Mouse (Mus musculus): ENCODE data around the gene Dusp22.
A peak's percentile ranks its signal among the peaks of the same experiment; 100 is the strongest.

Gene Dusp22

DNA sequence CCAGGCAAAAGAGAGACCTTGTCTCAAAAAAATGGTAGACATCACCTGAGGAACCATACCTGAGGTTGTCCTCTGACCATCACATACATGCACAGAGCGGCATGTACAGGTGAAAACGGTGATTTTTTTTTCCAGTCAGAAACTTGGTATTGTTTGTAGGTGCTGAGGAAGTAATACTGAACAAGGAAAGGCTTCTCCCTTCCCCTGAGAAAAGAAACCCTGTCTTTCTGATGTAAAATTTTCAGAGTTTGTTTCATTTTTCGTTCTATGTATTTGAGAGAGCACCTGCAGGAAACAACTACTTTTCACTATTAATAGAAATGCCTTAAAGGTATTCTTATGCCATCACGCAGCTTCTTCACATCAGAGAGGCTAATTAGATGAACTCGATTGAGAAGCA is 19.0 kb downstream of the Dusp22 start:
- DNase-seq = no peak

DNA sequence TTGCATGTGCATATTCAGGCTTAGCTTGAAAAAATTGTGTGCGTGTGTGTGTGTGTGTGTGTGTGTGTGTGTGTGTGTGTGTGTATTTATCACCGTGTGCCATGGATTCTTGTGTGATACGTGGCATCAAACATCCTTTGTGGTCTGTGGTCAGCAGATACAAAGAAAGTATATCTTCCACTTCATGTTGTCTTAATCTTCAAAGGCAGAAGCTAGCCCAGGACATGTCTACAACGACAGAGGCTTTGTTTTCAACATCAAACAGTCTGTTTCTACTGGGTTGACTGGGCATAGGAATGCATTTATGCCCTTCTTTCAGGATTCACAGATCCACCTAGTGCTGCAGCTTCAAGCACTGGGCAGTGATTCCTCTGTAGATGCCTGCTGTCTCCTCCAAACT is 22.1 kb downstream of the Dusp22 start:
- DNase-seq = no peak

DNA sequence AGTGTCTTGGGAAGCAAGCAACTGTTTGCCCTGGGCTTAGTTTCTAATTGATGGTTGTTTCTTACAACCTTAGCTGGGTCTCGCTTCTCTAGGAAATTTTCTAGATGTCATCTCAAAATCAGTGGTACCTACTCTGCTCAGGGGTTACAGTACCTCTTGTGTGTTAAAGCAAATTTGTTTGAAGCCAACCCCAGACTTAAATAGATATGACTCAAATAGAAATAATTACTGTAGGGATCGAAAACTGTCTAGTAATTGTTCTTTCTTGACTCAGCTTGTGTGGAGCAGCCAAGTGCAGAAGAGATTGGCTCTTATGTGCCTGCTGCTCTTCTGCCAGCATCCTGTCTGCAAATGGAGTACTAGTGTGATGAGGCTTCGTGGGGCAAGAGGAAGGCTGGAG is 22.5 kb downstream of the Dusp22 start:
- no peak for DNase-seq

DNA sequence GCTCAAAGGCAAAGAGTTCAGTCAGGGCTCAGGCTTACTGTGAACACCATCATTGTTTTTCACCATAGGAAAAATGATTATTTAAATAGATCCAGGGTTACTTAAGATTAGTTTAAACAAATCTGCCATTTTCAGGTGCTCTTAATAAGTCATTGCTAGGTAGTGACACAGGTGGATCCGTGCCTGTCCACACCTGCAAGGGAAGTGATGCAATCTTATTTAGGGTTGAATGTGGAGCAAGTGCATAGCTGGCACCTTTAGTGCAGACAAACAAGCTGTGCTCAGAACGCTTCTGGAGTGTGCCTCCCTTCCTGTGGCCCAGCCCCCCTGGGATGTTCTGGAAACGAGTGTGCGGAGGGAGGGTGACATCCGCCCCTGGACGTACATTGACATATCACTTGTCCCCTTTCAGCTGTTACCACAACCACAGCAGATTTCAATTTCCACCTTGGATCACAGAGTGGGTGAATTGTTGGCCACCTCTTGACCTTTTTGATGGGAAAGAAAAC is 24.9 kb downstream of the Dusp22 start:
- DNase-seq = no peak

DNA sequence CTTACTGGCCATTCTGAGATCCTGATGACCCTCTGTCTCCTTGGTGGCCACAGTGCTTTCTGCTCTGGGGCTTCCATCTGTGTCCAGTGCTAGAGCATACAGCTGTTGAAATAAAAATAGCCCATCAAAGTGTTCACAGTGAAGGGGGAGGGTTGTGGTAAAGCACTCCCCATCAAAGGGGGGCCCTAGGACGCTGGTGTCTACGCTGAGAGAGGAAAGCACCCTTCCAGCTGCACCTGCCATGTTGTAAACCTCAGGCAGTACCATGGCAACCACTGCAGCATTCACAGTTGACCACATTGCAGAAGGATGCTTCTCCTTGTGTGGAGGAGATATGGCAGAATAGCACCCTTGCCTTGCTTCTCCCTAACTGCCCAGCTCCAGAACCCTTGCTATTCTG is 26.2 kb downstream of the Dusp22 start:
- DNase-seq = no peak

DNA sequence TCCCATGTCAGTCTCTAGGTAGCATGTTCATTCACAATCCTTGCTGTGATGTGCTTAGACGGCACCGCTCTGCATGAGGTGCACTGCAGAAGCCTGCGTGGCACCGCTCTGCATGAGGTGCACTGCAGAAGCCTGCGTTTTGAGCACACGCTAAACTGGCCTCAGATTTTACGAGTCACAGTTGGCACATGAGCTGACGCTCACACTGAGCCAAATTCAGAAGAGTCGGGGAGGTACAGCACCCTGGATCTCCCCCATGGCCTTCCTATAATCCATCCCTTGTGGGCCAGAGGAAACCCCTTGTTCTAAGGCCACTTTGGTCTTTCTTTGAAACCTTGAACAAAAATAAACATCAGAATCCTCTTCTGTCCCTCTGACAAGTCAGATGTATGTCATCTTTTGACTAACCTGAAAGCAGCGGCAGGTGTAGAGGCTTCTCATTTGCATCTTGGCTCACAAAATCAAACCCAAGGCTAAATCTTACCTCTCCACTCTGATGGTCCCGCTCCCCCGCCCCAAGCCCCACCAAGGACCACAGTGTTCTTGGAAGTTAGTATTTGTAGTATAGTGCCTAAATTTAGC is 28.3 kb downstream of the Dusp22 start:
- no peak for DNase-seq

DNA sequence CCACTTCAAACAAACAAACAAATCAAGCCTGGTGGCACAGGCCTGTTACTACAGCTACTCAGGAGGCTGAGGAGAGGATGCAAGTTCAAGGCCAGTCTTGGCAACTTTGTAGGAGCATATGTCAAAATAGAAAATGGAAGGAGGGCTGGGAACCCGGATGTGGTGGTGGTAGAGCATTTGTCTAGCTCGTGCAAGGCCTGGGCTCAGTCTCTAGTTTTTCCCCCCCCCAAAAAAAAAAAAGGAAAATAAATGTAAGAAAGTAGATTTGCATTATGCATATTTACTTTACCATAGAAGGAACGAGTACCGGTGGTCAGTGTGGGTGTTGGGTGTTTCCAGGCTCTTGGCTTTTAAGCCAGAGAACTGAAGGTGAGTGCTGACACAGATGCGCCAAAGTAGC is 29.7 kb downstream of the Dusp22 start:
- DNase-seq = no peak

DNA sequence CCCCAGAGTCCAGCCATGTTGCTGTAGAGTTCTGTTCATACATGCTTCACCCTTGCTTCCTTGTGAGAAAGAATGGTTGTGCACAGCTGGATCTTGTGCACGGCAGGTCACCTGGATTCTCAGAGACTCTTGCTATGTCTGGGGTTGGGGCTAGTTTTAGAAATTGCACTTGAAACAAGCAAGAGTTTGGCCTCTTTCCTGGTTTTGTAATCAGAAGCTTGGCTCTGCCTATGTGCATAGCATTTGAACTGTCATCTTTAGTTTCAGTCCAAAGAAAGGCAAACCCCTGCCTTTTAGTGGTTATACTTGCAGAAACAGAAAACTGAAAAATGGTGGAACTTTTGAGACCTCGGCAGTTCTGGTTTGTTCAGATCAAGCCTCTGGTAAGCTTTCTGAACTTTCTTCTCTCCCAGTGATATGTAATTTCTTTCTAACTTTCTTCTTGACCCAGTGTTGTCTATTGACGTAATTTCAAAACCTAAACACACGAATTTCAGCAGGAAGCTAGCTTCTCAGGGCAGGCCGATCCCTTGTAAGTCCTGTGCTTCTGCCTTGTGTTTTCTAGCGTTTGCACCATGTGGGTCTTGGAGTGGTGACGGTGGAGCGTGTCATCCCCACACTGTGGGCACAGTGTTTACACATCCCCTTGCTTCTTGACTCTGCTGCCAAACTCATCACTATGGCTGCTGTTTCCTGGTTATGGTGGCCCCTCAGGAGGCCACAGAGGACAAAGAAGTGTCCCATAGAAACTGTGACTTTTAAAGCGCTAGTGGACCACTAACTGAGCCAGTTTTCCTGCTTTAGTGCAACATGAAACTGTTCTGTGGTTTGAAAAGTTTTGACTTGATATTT is 31.9 kb downstream of the Dusp22 start:
- no peak for DNase-seq

DNA sequence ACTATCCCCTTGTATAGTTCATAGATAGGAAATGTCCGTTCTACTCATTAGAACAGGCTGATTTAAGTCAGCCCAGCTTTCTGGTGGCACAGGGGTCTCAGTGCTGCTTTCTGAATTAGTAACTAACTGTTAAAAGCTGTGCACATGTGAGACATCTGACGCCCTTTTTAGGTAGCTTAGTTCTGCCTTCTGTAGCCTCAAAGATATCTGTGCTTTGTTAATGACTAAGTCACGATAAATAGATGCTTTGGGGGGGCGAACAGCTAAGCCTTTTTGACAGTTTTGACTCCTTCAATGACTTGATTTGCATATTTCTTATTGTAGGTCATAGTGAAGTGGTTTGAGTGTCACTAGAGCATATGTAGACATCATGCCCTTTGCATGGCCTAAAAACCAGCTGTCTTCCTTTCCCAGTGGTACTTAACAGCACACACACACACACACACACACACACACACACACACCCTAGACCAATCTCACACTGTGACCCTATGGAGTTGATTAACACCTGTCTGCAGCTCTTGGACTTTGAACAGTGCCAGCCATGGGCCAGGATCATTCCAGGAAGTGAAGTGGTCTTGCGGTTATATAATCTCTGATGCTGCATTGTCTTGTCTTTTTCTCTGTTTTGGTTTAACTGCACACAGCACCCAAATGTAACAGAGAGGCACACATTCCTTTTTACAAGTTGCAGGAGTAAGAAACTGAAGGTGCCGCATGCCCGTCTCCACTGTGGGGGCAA is 33.0 kb downstream of the Dusp22 start:
- peak; percentile 4 for DNase-seq

DNA sequence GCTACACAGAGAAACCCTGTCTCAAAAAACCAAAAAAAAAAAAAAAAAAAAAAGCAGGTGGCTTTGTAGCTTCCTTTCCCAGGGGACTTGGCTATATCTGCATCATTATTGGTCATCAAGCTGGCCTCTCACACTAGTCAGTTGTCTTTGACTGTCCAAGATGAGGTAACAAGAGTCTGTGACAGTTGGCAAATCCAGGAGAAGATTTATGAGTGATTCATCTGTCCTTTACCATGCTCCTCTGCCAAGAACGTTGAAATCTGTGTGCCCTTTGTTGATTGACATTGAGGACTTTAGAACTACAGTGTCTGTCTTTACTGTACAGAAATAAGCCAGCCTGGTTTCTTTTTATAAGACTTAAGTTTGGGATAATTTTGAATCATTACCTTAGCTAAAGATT is 35.4 kb downstream of the Dusp22 start:
- no peak for DNase-seq

DNA sequence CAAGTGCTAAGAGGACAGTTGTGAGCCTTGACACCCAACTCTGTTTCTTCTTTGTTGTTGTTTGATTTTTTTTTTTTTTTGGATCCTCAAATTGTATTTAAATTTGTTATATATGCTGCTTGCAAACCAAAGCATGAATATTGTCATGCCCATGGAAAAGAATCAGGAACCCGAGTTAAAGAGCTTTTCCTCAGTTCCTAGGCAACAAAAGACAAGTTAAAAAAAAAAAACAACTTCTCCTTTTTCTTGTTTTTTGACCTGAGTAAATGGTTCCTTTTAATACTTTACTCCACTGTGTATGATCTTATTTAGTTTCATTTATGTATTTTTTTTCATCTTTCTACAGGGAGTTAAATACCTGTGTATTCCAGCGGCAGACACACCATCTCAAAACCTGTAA is 36.1 kb downstream of the Dusp22 start:
- DNase-seq = no peak

DNA sequence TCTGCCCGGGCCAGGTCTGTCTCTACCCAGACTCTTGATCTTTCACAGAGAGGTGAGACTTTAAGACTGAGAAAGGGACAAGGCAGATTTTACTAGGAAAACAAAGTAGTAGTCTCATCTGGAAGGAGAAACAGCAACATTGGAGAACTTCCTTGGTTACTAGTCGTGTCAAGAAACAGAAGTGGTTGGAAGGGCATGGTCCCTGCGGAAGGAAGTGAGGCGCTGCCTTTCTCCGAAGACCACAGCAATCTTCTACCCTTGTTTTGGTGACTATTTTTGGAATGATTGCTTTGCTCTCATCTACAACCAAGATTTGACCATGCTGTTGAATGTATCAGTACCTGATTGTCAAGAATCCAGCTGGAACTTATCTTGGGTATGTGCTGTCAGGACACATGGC is 38.1 kb downstream of the Dusp22 start:
- no peak for DNase-seq

DNA sequence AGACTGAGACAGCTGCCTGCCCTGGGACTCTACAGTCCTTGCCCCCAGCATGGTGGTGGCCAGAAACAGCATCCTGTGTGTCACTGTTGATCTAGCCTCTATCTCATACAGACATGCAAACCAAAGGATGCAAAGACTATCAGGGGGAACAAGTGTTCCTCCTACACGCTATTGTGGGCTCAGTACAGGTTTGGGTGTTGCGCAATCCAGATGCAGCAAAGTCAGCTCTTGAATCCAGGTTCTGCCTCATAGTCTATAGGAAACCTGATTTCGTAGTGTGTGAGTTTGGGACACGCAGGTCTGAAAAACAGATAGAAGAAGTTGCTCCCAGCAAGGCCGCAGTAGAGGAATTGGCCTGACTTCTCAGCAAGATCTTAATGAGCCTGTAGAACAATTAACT is 42.9 kb downstream of the Dusp22 start:
- no peak for DNase-seq

DNA sequence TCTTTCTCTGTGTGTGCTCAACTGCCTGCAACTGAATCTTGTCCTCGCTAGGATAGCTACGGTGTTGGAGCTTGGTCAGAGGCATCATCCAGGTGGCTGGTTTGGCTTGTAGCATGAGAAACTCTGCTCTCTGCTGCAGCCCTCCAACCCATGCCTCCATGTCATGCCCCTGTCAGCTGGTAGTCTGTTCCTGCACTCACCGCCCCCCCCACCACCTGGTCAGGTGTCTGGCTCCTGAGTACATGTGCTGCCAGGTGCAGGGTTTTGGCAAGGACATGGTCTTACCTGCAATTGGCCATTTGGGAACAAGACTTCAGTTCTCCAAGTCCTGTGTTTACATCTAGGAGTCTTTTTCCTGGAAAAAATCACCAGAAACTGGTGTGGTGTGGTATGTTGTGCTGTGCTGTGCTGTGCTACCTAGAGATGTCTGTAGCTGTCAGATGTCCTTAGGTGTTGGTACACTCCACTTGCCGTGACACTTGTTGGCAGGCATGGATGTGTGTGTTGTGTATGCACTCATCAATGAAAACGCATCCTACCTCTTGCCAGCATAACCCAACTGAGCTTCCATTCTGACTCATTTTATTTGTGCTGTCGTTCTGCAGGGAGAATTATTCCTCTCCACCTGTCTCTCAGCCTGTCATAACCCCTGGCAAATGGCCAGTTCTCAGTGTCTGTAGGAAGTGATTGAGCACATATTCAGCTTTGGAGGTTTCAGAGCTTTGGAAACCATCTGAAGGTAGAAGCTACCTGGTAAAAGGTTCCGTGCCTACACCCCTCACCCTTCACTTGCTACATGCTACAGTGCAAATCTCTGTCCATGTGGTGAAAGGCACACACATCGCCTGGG is 44.7 kb downstream of the Dusp22 start:
- DNase-seq = no peak

DNA sequence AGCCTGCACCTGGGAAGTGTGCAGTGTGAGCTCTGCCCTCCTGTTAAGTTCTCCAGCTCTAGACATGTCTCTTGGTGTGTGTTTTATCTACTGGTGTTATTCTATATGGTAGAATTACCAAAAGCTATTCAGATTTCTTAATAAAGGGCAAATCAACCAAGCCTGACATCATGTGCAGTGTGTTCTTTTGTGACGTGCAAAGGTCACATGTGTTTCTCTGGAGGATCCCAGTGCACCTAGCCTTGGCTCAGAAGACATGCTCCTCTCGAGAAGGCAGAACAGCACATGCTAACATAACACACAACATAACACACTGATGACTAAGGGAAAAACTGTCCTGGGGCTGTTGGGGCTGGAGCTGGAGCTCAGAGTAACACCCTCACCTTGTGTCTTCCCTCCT is 51.3 kb downstream of the Dusp22 start:
- no peak for DNase-seq

DNA sequence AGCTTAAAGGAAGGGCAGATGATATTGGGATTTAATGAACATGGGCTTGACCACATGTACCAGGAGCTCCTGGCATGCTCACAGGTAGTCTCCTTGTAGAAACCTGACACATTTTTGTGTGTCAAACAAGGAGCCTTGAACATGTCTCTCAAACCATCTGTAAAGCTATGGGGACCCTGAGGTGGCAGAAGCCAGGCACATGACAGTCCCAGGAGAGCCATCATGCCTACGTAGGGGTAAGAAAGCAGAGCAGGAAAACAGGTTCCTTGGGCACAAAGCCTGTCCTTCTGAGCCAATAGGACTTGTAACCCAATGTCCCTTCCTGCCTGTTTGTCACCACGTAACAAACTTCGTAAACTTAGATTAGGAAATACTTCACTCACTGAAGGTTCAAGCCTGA is 51.9 kb downstream of the Dusp22 start:
- DNase-seq = no peak

DNA sequence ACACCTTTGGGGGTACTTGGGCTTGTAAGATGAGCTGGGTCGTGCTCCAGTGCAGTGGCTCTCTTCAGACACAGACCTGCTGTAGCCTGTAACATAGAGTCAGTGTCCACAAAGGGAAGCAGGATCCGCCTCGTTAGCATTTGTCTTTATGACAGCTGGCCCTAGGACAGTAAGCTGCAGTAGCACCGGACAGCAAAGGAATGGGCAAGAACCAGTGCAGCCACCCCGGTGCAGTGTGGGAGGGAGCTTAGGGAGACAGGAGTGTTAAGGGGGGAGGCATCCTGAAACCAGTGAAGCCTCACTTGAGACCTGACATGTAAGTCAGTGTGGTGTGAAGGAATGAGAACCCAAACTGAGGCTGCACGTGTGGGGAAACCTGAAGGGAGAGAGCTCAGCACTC is 52.5 kb downstream of the Dusp22 start:
- DNase-seq = no peak

DNA sequence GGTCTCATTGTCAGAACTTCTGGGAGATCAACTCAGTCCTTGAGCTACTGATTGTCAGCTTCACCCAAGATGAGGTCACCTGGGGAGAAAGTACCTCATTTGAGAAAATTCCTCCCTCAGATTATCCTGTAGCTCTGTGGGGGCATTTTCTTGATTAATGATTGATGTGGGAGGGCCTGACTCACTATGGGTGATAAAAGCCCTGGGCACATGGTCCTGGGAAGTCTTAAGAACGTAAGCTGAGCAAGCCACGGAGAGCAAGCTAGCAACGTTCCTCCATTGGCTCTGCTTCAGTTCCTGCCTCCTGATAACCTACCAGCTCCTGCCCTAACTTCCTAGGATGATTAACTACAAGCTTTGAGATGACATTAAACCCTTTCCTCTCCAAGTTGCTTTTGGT is 53.8 kb downstream of the Dusp22 start:
- no peak for DNase-seq

DNA sequence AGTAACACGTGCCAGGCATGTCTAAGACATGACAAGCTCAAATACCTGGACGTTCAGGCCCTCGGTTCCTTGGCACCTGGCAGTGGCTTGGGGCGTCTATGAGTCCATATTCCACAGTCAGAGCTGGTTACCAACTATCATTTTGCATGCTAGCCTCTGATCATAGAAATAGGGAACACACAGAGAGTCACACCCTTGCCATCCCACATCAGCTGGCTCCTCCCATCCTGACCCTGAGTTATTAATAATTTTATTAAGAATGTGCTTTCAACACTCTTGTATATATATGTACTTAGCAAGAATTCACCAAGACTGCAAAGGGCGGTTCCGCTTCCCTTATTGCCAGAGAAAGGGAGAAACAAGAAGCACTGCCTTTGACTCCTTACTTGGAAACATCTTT is 54.8 kb downstream of the Dusp22 start:
- no peak for DNase-seq

DNA sequence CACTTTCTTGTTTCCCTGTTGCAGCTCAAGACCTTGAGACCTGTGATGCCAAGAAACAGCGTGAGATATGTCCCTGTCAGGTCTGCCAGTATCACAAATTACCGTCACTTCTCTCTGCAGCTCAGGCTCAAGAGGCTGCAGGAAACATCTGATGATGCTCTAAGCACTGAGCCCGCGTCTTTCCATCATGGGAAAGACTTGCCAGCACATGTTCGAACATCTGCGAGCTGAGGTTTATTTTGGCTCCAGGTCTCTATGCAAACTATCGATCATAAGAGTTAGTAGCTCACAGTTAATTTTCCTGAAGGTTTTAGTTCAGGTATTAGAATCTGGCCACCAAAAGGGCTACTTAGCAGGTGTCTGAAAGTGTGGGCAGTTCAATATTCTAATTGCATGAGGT is 55.3 kb downstream of the Dusp22 start:
- no peak for DNase-seq

DNA sequence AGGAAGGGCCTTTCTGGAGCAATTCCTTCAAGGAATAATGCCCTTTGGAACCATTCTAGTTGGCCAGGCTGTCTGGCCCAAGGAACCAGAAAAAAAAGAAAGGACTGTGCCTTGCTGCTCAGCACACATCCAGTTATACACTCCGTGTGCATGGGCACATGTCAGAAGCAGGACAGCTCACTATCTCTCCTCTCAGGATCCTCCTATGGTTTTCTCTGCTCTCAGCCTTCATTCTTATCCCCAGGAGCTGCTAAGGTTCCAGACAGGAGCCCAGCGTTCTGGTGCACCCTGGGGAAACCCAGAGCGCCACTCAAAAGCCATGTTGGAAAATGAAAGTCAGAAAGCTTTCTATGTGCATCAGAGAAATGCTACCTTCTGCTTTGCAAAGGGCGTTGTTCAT is 55.8 kb downstream of the Dusp22 start:
- DNase-seq = no peak

DNA sequence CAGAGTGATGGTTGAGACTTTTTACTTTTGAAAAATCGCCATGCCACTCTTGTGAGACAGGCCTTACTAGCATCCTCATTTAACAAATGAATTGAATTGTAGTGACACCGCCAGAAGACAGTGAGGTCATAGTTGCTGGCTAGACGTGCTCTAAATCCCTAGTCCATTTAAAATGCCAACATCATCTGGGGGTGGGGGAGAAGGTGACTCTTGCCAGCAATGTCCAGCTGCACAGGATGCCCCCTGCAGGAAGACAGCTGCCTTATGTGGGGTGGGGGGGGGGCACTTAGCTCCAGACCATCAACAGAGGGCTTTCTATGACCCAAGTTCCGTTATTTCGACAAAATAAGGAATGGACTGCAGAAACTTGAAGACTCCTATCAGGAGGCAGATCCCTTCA is 56.8 kb downstream of the Dusp22 start:
- no peak for DNase-seq

DNA sequence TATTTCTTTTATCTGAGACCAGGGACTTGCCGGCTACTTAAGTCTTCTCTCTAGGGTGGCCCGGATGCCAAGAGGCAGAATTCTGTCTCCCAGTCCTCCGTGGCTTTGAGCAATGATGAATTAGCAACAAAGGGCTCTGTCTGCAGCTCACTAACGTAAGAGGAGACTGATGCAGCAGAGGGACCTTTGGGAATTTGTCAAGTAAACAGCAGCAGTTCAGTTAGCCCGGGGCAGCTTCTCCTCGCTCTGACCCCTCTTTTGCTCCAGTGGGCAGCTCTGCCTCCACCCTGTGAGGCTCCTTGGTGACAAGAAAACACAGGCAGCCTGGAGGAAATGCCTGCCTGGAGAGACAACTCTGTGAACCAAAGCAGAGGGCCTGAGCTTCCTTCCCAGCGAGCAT is 62.8 kb downstream of the Dusp22 start:
- DNase-seq = peak; percentile 70

Measured in retina, postnatal 1 day (tissue).